Mouse (Mus musculus): ENCODE measurements around the gene Cercam.

DNA sequence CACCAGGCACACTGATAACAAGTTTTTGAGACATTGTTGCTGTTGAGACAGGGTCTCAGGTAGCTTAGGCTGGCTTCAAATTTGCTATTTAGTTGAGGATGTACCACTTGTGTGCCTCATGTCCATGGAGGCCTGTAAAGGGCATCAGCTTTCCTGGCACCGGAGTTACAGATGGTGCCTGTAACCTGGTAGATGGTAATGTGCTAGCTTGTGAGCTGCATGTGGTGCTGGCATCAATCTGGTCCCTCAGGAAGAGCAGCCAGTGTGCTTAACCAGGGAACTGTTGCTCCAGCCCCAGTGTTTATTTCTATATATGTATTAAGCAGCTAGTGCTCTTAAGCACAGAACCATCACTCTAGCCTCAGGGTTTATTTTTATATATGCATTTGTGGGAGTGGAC is 27.1 kb downstream of the Cercam start:
- TF ChIP-seq CTCF (IDR thresholded peaks at IDR 0.05; ENCODE audit: low read depth) (no peak), EP300 (optimal IDR thresholded peaks at IDR 0.05) (no peak)

Measured in stomach, postnatal 0 days (tissue).